Mouse (Mus musculus): ENCODE data around the gene Pir. TPM values are rescaled to one million over a fixed set of nuclear protein-coding genes. Genes with fewer than 3 reads are reported as not detected.

Gene Pir
- polyA plus RNA-seq (2017; shearing (Covaris generic)), result 0.24 TPM

DNA sequence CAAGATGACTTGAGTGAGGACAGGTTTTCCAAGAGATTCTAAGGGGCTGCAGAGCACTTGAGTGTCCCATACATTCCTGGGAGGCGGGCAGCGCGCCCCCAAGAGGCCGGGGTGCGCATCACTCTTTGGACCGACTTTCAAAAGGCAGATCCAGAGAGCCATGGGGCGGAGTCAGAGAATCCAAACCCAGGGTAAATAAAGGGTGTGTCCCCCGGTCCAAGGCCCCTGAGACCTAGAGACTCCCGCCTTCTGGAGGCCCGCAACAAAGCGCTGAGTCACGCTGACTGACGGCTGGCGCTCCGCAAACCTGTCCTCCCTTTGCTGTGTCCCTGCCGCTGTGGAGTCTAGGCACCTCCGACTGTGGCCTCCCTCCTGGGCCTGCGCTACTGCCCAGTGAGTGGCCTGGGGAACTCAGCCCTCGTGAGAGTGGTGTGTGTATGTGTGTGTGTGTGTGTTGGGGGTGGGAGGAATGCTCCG is at the start of gene Pir:
Gene Pir (plus strand): TSS at position 87 of the 477 bp plus-strand sequence.

DNA sequence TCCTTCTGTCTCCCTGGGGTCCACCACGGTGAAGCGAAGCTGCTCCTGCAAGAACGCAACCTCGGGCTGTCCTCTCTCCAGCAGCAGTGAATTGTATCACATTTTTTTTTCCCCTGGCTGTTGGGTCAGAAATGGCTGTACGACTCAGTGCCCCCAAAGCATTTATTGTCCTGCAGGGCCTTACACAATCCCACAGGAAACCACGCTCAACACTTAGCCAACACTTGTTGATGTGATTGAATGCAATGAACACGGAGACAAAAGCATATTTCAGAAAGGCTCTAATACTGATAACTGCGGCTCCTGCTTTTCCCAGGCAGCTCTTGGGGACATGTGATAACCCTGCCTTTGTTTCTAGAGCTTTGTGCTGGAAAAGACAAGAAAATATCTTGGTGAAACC is 11.1 kb upstream of the Pir start, which contains the start of gene Bmx:
Gene Bmx (minus strand): TSS at position 137 of the 400 bp plus-strand sequence.

DNA sequence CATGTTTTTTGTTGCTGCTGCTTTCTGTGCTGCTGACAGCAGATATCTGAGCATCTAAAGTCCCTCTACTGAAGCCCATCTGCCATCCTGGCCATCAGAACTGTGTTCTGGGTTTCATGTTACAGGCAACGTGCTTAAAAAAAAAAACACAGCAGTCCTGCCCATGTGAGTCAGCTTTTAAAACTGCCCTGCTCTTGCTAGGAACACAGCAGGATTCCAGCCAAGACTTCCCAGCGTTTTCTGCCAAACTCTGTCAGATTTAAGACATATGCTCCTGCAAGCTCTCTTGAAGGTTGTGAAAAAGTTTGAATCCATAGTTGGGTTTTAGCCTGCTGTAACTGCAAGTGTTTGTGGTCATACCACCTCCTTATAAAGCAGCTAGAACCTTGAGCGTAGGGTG is 103.9 kb downstream of the Pir start, which contains the start of gene Vegfd:
Gene Vegfd (plus strand): TSS at position 298 of the 400 bp plus-strand sequence.

DNA sequence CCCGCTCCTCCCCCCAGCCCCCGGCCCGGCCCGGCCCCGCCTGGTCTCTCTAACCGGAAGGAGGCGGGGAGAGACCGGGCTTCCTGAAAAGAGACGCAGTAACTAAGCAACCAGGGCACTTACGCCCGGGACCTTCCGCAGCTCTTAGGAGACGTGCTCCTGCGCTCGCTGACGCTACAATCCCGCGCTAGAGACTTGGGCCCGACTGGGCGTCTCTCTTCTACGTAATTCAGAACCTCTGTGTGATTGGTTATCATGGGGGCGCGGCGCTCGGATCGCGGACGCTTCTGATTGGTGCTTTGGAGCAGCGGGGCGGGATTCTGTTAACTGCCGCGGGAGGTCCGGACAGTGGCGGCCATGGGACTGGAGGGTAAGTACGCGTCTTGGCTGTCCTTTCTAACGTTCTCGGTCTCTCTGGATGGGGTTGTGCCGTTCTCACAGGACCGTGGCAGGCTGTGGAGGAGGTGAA is 150.3 kb downstream of the Pir start, which contains the start of gene Piga:
Gene Piga (plus strand): TSS at position 317 of the 469 bp plus-strand sequence.

Other genes starting within 250 kb of the Pir start
- 4.5 TPM for gene Car5b, start 241.4 kb upstream of the Pir start, polyA plus RNA-seq (2017; shearing (Covaris generic))
- 2.6 TPM for gene Siah1b, start 192.9 kb upstream of the Pir start, polyA plus RNA-seq (2017; shearing (Covaris generic))
- gene Cltrn, start 180.5 kb upstream of the Pir start, polyA plus RNA-seq (2017; shearing (Covaris generic)), result not detected
- not detected for gene Ace2, start 130.0 kb upstream of the Pir start, polyA plus RNA-seq (2017; shearing (Covaris generic))
- gene Bmx, start 11.2 kb upstream of the Pir start, polyA plus RNA-seq (2017; shearing (Covaris generic)), result not detected
- gene Vegfd, start 104.0 kb downstream of the Pir start, polyA plus RNA-seq (2017; shearing (Covaris generic)), result not detected
- gene Piga, start 150.4 kb downstream of the Pir start, polyA plus RNA-seq (2017; shearing (Covaris generic)), result 12.3 TPM
- not detected for gene Asb11, start 167.6 kb downstream of the Pir start, polyA plus RNA-seq (2017; shearing (Covaris generic))
- not detected for gene Asb9, start 237.0 kb downstream of the Pir start, polyA plus RNA-seq (2017; shearing (Covaris generic))